Mouse (Mus musculus): ENCODE data around the gene Ncaph2.

Gene Ncaph2

GRCm38 (mm10) chr15:89341678-89342077 lies 13.8 kb upstream of the Ncaph2 start:
- no peak for DNase-seq (ENCODE audit: low read depth, low spot score)

- no peak for DNase-seq (ENCODE audit: low read depth, low spot score)
These were observed 12.2 kb upstream of the Ncaph2 start for GRCm38 (mm10) chr15:89343325-89343724.

DNA sequence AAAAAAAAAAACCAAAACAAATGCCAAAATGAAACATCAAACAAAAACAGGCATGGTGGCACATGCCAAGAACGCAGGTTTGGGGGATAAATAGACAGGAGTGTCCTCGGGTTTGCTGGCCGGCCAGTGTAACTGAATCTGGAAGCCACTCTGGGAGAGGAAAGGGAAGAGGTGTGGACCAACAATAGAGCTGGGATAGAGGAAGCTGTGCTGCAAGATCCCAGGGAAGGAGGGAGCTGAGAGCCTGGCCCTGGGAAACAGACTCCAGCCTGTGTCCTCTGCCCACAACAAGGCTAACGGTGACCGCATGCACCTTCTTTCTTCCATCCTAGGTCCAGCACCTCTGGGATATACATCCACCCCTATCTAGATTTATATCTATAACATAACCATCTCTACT lies 5.1 kb upstream of the Ncaph2 start:
- no peak for DNase-seq (ENCODE audit: low read depth, low spot score)

DNA sequence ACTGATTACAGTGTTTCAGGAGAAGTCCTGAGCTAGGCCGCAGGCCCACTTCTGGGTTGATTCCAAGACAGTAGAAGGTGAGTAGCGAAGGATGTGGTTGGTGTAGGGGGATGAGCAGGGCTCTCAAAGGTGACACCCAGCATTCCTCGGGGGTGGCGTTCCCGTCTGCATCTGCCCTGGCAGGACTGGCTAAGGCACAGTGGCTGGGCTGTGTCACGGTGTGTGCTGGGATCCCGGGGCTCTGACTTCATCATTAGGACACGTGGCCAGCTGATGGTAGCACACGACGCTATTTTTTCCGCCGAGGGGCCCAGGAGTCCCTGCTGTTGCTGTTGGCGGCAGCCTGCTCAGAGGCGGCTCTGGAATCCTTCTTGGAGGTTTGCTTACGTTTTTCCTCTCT lies 4.2 kb upstream of the Ncaph2 start:
- no peak for DNase-seq (ENCODE audit: low read depth, low spot score)

DNA sequence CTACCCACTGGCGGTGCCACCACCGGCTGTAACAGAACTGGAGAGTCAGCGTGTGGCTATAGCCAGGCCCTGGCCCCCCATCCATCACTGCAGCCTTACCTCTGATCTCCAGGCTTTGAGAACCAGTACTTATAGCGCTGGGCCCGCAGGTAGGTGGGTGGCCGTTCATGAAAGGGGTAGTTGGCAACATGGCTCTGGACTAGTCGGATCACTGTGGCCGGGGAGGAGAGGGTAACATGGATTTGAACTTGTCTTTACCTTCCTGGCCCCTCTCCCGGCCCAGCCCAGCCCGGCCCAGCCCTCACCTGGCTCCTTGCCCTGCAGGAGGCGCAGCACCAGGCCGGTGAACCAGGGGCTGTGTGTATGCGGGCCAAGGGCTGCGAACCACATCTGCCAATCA lies 3.5 kb upstream of the Ncaph2 start:
- no peak for DNase-seq (ENCODE audit: low read depth, low spot score)

GRCm38 (mm10) chr15:89352795-89353194 lies 2.7 kb upstream of the Ncaph2 start:
- DNase-seq (ENCODE audit: low read depth, low spot score): no peak

GRCm38 (mm10) chr15:89353837-89354236 lies 1.7 kb upstream of the Ncaph2 start:
- DNase-seq (ENCODE audit: low read depth, low spot score): no peak

DNA sequence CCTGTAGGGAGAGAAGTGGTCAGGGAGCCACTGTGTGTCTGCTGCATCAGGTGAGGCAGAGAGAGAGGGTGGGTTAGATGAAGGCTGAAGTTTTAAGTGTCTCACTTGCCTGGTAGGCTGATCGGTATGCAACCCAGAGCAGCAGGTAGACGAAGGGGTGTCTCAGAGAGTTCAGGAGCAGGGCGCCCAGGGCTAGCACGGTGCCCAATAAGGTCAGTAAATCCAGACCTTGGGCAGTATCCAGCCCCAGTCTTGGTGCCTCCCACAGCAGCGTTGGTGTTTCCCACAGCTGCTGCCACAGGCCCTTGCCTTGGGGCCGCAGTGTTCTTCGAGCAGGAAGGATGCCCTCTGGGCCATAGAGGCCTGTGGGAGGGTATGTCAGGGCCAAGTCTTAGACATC lies 1.1 kb upstream of the Ncaph2 start:
- DNase-seq (ENCODE audit: low read depth, low spot score): no peak

DNA sequence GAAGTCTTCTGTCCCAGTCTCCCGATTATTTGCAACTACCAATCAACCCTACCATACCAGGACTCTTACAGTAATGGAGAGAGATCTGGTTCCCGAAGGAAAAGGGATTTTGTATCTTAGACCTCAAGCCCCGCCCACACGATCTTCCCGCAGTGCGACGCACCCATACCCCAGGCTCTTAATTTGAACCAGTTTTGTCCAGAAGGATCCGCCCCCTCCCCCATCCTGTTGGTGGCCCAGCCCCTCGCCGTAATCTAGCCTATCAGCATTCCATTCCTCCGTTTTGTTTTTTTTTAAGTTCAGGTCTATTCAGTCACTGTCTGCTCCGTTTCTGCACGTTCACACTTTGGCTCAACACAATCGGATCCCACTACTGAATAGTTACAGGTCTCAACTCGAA lies 853 bp downstream of the Ncaph2 start:
- peak; percentile 99 for DNase-seq (ENCODE audit: low read depth, low spot score)

- DNase-seq (ENCODE audit: low read depth, low spot score): no peak
These were observed 3.3 kb downstream of the Ncaph2 start for GRCm38 (mm10) chr15:89358784-89359183.

DNA sequence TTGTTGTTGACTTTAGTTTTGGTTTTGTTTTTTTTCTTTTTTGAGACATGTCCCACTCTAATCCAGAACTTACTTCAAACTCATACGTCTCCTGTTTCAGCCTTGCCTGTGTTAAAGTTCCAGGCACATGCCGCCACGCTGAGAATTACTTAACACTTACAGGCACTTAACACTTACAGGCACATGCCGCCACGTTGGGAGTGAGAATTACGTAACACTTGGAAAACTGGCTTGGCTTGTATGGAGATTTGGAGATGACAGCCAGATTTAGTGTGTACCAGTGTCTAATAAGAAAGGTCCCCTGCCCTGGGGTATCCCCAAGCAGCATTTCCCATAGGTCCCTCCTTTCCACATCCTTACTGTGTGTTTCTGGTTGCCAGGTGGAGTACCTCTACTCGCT lies 7.5 kb downstream of the Ncaph2 start:
- no peak for DNase-seq (ENCODE audit: low read depth, low spot score)

DNA sequence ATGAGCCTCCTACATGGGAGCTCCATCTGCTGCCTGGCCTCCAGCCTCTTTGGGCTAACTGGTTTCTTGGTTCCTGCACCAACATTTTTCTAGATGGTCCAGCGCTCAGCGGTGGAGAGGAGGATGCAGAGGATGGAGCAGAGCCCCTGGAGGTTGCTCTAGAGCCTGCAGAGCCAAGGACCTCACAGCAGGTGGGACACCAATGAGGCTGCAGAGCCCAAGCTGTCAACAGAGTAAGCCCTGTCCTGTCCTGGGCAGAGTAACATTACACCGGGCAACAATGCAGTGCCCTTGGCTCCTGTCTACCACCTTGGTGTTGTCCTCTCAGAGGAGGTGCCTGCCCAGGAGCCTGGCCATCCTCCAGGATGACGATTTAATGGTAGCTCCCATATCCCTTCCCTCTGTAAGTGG lies 9.6 kb downstream of the Ncaph2 start:
- no peak for DNase-seq (ENCODE audit: low read depth, low spot score)

DNA sequence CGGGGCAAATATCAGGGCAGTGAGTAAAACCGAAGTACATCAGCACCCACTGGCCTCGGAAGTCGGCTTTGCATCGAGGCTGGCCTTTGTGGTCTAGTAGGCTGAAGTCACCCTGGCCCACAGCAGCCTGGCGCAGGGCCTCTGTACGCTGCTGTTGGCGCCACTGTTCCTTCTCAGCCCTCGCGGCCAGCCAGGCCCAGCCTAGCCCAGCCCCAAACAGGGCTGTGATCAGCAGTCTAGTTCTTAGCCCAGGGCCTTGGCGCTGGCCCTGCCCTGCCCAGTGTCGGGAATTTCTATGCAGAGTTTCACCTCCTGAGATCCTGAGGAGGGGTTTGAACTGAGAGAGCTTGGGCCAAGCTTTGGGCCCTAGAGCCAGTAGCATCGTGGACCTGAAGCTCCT lies 16.5 kb downstream of the Ncaph2 start:
- DNase-seq (ENCODE audit: low read depth, low spot score): no peak

- no peak for DNase-seq (ENCODE audit: low read depth, low spot score)
These were observed 17.0 kb downstream of the Ncaph2 start for GRCm38 (mm10) chr15:89372536-89372935.

- peak; percentile 95 for DNase-seq (ENCODE audit: low read depth, low spot score)
These were observed 17.7 kb downstream of the Ncaph2 start for GRCm38 (mm10) chr15:89373027-89373761.

- DNase-seq (ENCODE audit: low read depth, low spot score): peak; percentile 96
These were observed 18.3 kb downstream of the Ncaph2 start, which contains the start of gene Sco2 for GRCm38 (mm10) chr15:89373762-89374248. Sco2 (minus strand) TSS chr15:89373846.

DNA sequence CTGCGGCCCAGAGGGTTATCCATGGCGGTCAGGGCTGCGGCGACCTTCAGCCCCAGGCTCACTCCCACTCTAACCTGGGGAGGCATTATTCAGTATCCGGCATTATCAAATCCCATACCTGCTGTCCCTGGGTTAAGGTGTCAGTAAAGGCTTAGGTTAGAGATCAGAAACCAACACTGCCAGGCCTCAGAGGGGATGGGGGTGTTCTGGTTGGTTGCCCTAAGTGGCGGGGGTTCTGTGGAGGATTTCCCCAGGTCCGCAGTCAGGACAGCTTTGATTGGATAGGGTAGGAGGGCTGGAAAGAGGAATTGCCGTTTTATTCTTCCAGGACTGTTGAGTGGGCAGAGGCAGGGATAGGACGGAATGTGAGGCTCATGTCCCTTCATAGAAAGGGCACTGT lies 18.8 kb downstream of the Ncaph2 start:
- DNase-seq (ENCODE audit: low read depth, low spot score): no peak

- no peak for DNase-seq (ENCODE audit: low read depth, low spot score)
These were observed 19.4 kb downstream of the Ncaph2 start for GRCm38 (mm10) chr15:89374801-89375534.

- DNase-seq (ENCODE audit: low read depth, low spot score): no peak
These were observed 20.5 kb downstream of the Ncaph2 start for GRCm38 (mm10) chr15:89376040-89376439.

DNA sequence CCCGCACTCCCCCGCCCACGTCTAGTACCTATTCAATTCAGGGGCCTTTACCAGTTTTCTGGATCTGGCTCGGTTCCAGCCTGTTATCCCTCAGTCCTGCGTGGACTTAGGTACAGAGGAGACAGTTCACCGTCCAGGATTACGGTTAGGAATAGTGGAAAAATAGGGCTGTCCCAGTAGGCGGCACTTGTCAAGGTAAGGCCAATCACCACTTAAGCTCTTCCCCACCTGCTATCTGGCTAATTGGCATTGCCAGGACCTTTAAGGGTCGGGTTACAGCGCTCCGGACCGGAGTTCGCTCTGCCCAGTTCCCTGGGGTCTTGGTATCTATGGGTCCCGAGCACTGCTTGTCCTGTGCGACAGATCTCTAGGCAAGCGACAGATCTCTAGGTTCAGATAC lies 21.4 kb downstream of the Ncaph2 start, which contains the start of gene Tymp:
Gene Tymp, minus strand, starts transcription at position 83 of the 400 bp plus-strand sequence.
- DNase-seq (ENCODE audit: low read depth, low spot score): no peak

GRCm38 (mm10) chr15:89377362-89377761 lies 21.8 kb downstream of the Ncaph2 start:
- no peak for DNase-seq (ENCODE audit: low read depth, low spot score)

- DNase-seq (ENCODE audit: low read depth, low spot score): no peak
These were observed 22.7 kb downstream of the Ncaph2 start for GRCm38 (mm10) chr15:89377938-89378828.

All from ZHBTc4 (cell line).